Mouse (Mus musculus) frontal cortex, adult (tissue): Measurements from ENCODE around the gene Gm20388.

Experiments used
- ATAC-seq: cut with Nextera tagmentation; 2 replicates; pipeline ENCODE4 v1.9.2; 2017; ENCODE audit warnings: mild to moderate bottlenecking, moderate library complexity, mixed read lengths; ENCODE audit not compliant: low TSS enrichment

Gm20388 gene

DNA sequence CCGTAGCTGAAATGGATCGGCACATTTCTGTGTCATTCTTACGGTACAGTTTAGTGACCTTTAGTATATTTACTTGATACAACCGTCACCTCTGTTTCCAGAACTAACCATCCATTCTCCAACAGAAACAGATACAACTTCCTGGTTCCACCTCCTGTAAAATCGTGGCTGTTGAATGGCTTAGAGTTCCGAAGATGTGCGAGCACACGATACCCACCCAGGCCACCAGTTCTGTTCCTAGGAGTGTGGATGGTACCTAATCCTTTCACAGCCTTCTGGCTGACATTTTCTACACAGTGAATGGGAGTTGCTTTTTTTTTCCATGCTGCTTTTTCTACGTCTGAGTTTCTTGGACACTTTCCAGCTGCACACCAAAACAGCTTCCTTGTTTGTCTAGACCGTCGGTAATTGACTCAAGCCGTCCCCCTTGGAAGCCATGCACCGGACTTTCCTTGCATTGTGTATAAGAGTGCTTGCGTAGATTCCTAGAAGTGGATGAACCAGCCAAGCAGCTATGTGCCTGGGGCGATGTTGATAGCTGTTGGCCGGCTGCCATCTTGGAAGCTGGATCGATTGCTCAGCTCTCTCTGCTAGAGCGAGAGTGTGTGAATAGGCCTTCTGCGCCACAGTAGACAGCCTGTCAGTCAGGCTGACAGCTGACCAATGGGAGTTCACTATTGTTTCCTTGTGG lies 2533.6 kb downstream of the Gm20388 start:
- ATAC-seq, result peak; percentile 25

DNA sequence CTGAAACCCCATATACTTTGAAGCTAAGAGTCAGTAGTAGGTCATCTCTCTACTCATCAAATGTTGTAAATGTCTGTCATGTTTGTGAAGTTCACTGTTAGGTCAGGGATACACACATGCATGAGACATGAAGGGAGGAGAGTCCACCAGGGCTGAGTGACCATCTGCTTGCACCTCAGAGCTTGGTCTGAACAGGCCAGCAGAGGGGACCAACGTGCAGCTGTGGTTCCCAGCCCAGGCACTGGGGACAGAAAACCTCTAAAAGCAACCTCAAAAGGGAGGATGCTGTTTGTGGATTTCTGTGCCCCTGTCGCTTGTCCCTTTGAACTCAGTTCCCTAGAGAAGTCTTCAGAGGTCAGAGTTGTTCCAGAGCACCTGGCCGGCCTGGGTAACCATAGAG lies 2534.6 kb downstream of the Gm20388 start:
- ATAC-seq, result no peak

DNA sequence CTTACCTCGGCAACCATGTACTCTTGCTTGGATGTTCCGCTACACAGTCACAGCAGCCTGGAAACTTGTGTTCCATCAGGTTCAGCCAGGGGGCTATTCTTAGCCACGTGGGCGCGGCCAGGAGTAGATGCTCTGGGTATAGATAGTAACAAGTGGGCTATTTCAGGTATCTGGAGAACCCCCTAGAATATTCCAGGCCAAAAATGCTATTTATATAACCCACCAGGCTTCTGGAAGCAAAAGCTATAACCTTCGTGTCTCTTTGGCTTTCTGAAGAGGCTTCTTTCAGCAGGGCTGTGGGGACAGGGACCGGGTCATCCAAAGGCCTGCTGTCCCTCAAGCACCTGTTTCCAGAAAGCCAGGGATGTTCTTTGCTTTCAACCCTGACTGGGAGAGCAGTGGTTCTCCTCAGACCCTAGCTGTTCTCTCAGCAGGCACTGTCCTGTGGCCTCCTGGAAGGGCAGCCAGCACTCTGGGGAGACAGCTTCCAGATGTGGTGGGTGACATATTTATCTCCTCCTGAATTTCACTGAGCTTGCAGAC lies 2540.6 kb downstream of the Gm20388 start:
- peak; percentile 66; the same call in 1 of the 2 replicates for ATAC-seq

DNA sequence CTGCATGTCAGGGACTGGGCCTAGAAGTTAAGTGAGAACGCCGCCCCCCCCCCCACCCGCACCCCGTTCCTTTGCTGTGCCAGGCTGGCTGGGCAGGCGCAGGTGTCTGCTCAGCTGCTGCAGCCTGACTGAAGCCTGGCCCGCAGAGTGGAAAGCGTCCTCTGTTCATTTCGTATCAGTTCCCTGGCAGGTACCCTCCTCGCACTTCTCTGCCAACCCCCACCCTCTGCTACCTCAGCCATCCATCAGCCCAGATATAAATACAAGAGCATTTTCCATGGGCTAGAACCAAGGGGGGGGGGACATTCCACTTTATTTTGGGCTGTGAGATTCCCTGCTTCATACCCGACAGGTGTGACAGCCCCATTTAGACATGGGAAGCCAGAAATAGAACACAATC lies 2541.5 kb downstream of the Gm20388 start:
- ATAC-seq, result no peak

DNA sequence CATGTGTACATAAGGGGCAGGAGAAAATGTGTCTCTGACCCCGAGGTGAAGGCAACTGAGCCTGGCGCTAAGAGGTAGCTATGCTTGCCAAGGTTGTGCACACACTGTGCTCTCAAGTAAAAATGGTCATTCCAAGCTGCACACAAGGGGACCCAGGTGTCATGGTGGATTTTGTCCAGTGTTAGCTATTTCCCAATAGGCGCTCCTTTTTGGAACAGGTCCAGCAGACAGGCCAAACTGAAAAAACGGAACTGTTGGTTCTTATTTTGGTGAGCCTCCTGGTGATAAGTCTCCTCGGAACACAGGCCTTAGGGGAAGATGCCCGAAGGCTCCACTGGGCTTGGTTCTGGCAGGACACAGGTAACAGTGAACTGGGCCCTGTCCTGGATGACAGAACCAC lies 2543.8 kb downstream of the Gm20388 start:
- ATAC-seq, result no peak

DNA sequence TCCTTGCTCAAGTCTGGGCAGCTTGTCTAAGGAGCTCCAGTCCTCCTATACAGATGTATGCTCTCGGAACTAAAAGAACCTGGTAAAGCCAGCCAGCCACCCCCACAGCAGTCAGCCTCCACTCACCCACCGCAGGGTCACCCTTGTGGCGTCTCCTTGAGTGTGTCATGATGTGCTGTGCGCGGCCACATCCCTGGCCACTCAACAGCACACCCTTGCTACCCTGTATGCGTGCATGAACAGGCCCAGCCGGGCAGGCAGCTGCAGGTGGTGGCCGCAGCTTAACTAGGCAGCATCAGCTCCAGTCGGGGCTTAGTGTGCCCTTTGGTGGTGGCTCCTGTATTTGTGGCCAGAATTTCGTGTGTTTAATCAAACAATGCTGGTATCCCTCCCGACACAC lies 2546.5 kb downstream of the Gm20388 start:
- ATAC-seq, result no peak

DNA sequence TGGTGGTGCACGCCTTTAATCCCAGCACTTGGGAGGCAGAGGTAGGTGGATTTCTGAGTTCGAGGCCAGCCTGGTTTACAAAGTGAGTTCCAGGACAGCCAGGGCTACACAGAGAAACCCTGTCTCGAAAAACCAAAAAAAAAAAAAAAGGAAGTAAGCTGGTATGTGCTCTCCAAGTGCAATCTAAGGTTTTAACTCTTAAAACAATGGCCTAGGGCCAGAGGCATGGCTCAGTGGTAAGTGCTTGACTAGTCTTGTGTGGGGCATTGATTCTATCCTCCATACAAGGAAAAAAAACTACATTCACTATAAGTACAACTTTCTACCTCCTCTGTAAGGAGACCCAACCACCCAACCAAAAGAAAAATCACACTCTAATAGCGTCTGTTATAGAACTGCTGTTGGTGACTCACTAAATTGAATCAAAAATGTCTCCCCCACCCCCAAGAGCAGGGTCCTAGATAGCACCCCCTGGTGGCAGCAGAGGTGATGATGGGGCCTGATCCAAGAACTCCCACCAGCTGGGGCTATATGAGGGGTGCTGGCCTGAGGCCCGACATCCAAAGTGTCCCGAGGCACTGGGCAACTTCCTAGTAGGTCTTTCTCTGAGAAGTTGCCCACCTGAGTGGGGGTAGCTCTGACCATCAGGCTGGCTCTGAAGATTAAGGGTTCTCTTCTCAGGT lies 2548.7 kb downstream of the Gm20388 start:
- ATAC-seq, result no peak

DNA sequence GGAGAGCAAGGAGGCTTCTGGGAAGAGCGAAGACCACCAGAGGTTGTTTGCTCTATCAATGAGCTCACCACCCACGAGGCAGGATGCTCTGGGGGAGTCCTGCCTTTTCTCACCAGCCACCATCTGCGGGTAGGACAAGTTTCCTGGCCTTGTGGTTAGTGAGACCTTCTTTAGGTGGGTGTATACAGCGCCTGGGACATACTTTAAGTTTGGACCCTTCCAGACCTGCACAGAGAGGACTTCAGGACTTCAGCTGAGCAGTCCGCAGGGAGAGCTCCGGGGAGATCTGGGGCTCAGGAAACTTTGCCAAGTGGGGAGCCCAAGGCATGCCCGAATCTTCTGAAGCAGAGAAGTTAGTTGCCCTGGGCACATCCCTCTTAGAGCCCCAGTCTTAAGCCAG lies 2549.3 kb downstream of the Gm20388 start:
- no peak for ATAC-seq

DNA sequence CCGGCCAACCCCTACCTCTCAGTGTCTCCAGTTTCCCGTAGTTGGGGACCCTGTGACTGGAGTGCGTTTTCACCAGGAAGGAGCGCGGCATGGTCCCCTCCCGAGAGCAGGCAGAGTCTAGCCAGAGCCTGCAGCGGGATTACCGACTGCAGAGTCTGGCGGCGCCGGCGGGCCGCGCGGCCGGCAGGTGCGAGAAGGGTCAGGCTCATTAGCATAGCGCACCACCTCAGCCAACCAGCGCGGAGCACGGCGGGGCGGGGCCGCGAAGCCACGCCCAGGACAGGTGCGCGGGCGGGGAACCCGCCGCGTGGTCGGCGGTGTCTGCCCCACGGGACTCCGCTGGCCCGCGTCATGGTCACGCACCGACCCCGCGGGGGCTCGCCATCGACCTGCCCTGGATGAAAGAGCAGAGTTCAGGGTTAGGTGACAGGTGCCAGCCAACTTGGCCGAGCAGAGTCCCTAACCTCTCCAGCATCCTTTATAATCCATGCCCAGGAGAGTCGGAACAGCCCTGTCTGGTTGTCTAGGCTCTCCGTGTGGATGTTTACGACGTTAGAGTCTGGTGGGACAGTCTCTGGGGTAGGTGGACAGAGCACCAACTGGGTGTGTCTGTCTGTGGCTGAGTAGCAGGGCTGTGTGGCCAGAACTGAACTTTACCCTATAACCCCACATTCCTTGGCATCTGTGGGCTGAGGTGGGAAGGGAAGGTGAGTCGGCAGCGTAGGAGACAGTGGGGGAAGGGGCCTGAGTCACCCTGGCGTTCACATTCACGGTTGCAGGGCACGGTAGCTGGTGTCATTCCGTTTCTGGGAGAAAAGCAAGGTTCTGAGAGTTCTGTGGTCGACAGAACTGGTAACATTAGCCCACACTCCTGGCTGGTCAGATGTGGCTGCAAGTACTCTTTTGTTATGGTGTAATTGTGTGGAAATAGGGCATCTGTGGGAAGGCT lies 2550.2 kb downstream of the Gm20388 start, which contains the start of gene Snai3:
Gene Snai3, minus strand, starts transcription at position 210 of the 949 bp plus-strand sequence.
- ATAC-seq, result peak; percentile 7; the same call in 1 of the 2 replicates

DNA sequence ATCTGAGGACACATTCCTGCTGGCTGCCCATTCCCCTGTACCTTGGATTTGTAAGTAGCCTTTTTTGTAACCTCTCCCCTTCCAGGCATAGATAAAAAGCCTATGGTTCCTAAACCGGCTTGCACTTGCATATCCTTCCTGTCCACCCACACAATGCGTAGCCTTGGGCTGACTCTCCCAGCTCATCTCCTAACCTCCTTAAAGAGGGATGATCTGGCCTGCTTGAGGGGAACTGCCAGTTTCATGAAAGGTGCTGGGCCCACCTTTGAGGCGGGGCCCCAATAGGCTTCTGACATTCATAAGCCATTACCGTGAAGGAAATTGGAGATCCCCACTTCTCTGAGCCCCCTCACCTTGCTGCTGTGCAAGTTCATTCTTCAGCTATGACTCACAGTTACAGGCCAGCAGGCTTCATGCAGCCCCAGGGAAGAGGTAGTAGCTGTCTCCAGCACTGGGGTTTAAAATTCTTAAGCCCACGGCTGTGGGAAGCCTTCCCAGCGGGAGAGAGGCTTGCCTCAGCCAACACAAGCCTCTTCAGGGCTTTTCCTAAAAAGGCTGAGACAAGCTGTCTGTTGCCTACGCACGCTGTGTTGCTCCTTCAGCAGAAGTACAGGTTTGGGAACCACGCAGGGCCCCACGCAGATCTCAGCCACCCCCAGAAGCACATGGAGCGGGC lies 2551.0 kb downstream of the Gm20388 start:
- peak; percentile 84 for ATAC-seq

DNA sequence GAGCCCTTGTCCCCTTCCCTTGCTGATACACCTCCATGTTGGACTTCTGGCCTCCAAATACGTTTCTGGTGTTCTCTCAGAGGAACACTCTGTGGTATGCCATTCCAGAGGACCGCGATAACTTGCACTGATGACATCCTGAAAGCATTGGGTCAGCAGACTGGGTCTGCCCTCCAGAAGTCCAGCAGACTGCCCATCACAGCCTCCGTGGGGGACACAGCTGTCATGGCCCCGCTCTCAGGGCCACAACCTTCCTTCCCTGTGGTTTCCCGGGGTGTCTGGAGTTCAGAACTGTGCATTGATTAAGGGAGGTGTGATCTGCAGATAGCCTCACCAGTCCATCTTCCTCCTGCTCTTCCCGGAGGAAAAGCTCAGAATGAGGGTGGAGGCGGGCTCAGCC lies 2551.9 kb downstream of the Gm20388 start:
- no peak for ATAC-seq

DNA sequence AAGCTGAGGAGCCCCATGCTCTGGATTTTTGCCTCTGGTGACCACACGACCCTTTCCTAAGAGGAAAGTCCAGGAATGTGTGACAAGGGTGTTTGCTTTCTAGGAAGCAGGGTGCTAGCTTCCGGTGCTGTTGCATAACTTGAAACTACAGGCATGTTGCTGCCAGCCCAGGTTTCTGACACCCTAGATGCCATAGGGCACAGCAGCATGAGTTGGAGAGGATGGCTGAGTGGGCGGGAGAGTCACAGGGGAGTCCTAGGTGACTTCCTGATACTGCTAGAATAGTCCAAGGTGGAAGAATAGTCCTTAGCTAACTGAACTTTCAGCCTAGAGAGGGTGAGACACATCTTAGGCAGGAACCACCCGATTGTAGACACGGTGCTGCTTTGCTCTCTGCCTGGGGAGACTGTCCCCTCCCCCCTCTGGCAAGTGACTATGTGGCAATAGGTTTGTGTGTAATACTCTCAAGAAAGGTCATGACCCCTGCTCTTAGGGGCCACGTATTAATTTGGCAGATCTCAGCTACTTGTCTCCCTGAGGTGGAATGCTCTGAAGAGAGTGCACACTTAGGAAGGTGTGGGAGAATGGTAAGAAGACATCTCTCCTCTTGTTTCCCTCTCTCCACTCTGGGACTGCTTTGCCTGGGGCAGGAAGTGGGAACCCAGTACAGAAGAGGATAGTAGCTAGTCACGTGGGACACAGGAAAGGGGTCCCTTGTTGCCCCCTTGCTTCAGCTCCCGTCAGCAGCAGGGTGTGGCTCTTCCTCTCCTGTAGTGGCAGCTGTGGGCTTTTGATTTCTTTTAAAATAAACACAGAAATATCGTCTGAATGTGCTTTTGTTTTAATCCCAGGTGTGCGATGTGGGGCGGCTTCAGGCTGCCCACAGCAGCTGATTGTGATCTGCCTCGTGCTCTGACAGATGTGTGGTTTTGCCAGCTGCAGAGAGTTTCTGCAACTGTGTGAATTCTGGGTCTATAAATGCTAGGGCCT lies 2553.3 kb downstream of the Gm20388 start:
- no peak for ATAC-seq

DNA sequence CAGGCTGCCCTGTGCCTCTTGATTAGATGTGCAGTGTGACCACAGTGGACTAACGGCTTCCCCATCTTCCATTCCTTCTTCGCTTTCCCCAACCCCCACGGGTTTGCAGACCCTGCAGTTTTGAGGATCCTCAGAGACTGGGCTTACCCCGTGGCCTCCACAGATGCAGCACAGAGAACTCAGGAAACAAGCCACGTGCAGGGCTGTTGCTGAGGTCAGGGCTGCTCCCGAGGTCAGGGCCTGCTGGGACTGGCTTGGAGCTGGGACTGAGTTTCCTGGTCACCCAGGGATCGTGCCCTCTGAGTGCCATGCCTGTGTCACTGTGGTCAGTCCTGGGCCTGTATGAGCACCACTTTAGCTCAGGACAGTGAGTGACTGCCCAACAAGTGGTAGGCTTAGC lies 2554.3 kb downstream of the Gm20388 start:
- ATAC-seq, result no peak

DNA sequence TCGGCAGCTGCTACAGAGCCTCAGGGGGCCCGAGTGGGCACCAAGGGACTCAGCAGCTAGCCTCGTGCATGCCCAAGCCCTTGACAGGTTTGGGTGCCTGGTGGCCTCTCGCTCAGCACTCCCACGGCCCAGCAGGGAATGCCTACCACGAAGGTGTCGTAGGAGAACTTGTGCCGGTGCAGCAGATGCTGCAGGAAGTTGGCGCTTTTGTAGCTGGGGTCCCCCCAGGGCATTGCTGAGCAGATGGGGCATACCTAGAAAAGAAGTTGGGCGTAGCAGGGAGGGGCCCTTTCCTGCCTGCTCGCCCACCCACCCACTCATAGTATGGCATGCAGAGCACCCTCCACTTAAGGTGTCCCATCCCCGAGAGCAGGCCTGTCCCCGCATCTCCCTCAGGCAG lies 2557.2 kb downstream of the Gm20388 start:
- ATAC-seq, result no peak

DNA sequence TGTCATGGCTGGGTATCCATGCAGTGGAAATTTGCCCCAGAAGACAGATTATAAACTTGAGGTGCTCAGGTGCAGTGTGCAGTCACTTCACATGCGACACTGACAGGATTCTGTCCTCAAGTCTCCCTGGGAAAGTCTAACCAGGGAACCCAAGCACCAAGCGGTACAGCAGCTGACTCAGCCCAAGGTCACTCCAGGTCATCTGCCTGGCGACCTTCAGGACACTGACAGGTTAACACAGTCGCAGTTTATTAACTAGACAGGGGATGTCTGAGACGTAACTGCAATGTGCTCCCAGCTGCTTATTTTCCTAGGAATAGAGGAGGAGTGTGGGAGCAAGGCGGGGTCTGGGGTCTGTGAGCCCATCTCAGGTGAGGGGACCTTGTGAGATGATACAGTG lies 2558.8 kb downstream of the Gm20388 start:
- no peak for ATAC-seq

DNA sequence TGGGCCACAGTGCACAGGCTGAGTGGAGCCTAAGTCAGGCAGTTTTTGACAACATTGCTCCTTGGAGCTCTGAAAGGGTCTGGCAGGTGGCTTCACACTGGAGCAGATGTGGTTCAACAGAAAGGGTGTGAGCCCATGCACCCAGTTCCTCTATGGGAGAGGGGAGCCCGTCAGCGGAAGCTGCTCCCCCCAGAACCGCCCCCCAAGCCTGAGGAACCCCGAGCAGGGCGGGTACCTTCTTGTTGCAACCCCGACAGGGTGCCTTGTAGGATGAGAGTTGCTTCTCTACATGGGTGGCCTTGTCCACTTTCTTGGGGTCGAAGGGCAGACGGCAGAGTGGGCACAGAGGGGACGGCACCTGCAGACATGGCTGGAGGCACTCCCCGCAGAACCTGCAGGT lies 2559.3 kb downstream of the Gm20388 start:
- ATAC-seq, result no peak

DNA sequence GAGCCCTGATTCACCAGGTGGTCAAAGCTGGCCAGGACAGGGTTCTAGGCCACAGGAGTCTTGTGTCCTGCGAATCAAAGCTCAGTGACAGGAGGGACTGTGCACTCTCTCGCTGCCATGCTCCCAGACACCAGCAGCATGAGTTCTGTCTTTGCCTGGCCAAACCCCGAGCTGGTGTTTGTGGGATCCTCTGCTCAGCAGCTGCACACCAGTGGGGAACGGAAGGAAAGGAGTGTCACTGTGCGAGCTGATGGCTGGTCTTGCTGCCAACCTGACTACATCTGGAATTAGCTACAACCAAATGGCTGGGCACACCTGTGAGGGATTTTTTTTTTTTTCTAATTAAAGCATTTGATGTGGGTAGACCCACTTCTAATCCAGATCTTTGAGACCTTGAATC lies 2560.1 kb downstream of the Gm20388 start:
- ATAC-seq, result no peak

DNA sequence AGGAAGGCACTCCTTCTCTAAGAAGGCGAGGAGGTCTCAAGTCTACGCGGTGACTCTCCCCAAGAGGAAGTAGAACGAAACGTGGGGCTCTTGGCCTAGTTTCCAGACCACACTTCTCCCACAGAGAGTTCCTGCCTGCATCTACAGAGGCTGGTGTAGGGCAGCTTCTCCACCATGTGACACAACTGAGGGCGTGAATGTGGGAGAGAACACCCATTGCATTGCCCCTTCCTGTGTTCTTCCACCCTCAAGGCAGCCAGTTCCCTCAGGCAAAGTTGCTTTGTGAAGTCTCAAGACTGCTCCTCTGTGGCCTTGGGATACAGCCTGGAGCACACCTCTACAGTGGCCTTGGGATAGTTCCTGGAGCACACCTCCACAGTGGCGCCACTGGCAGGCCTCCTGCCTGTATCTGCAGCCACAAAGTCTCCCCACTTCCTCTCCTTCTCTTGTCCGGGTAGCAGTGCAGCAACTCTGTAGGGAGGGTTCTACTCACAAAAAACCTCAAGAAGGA lies 2563.3 kb downstream of the Gm20388 start:
- ATAC-seq, result peak; percentile 22; the same call in 1 of the 2 replicates

DNA sequence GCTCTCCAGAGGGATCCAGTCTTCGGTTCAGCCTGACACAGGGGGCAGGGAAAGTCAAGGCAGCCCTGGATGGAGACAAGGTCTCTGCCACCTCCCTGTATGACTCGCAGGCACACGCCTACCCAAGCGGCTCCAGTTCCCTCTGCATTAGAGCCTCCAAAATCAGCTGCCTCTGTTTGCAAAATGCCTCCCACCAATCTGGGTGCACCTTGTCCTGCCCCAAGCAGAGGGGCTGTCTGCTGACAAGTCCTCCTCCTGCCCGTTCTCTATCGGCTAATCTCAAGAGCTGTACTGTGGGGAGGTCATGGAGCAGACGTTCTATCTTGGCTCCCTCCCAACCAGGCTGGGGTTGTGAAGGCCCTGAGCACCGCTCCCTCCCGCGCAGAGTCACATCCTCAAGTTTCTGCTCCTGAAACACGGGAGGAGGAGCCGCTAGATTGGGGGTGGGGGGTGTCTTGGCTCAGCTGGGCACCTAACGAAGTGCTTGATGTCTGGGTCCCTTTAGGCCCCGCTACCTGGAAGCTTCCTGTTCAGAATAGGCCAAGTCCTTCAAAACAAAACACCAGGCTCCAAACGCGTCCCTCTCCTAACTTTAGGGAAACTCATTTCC lies 2564.4 kb downstream of the Gm20388 start:
- peak; percentile 22 for ATAC-seq
